Mouse (Mus musculus) MEL (cell line): ENCODE measurements around the gene Btbd11. TPM values are rescaled to one million over a fixed set of nuclear protein-coding genes. Genes with fewer than 3 reads are reported as not detected.

Experiments used
- DNase-seq: peaks from one replicate; pipeline ENCODE4 v3.0.0; 2011; ENCODE audit warnings: low read depth, low spot score
- H3K27ac ChIP-seq: 2 replicates; pipeline ENCODE4 v1.5.1; 2012; ENCODE audit warnings: low read depth, mild to moderate bottlenecking, control low read depth, low read length, moderate library complexity; ENCODE audit not compliant: control insufficient read depth
- H3K27me3 ChIP-seq, 2 experiments: fragments of 150-350 bp in 1 of 2; sonication (generic) in 1 of 2; 2 replicates each; pipeline ENCODE4 v1.6.1; 2012; ENCODE audit warnings: low read length in 2 of 2, mild to moderate bottlenecking in 2 of 2, improper control_type of control experiment in 1 of 2, moderate library complexity in 1 of 2; ENCODE audit not compliant: insufficient read depth in 2 of 2, control insufficient read depth in 1 of 2
- H3K36me3 ChIP-seq, 2 experiments: 2 replicates each; pipeline ENCODE4 v1.6.1; 2012 to 2014; ENCODE audit warnings: low read length in 2 of 2, improper control_type of control experiment in 1 of 2, inconsistent platforms in 1 of 2, mild to moderate bottlenecking in 1 of 2; ENCODE audit not compliant: insufficient read depth in 2 of 2, control insufficient read depth in 1 of 2
- H3K4me1 ChIP-seq, 2 experiments: fragments of 150-350 bp in 1 of 2; sonication (generic) in 1 of 2; 2 replicates each; pipeline ENCODE4 v1.6.1; 2012; ENCODE audit warnings: low read length in 2 of 2, improper control_type of control experiment in 1 of 2, mild to moderate bottlenecking in 1 of 2; ENCODE audit not compliant: insufficient read depth in 2 of 2, control insufficient read depth in 1 of 2
- H3K4me3 ChIP-seq, 2 experiments: fragments of 150-350 bp in 1 of 2; sonication (generic) in 1 of 2; 2 replicates each; pipeline ENCODE4 v1.5.1; 2012; ENCODE audit warnings: low read depth in 2 of 2, low read length in 2 of 2, mild to moderate bottlenecking in 2 of 2, moderate library complexity in 2 of 2, control low read depth in 1 of 2, improper control_type of control experiment in 1 of 2; ENCODE audit not compliant: control insufficient read depth in 1 of 2, insufficient read depth in 1 of 2
- H3K79me2 ChIP-seq: 2 replicates; pipeline ENCODE4 v1.6.1; 2012; ENCODE audit warnings: mild to moderate bottlenecking, low read length, moderate library complexity; ENCODE audit not compliant: control insufficient read depth, poor library complexity, insufficient read depth
- H3K9ac ChIP-seq: 2 replicates; pipeline ENCODE4 v1.6.1; 2012; ENCODE audit warnings: low read depth, mild to moderate bottlenecking, control low read depth, low read length, moderate library complexity; ENCODE audit not compliant: control insufficient read depth, poor library complexity, severe bottlenecking
- H3K9me3 ChIP-seq: fragments of 150-350 bp; sonication (generic); replicated peaks from 2 replicates; pipeline ENCODE4 v1.6.1; 2012; ENCODE audit warnings: mild to moderate bottlenecking, low read length, improper control_type of control experiment, moderate library complexity; ENCODE audit not compliant: insufficient read depth
- CTCF ChIP-seq, 3 experiments: IDR thresholded peaks in 2 of 3; conservative IDR thresholded peaks in 1 of 3; 2 replicates each; pipeline ENCODE4 v1.5.1; 2011 to 2012; ENCODE audit warnings: low read length in 3 of 3, low read depth in 2 of 3, mild to moderate bottlenecking in 2 of 3, improper control_type of control experiment in 1 of 3, inconsistent platforms in 1 of 3, mixed read lengths in 1 of 3, moderate library complexity in 1 of 3; ENCODE audit not compliant: control insufficient read depth in 1 of 3, insufficient read depth in 1 of 3, poor library complexity in 1 of 3, severe bottlenecking in 1 of 3
- ELF1 ChIP-seq: IDR thresholded peaks from 2 replicates; pipeline ENCODE4 v1.6.1; 2014; ENCODE audit warnings: low read depth, mild to moderate bottlenecking, inconsistent platforms, low read length, improper control_type of control experiment, moderate library complexity
- EP300 ChIP-seq, 2 experiments: IDR thresholded peaks; 2 replicates each; pipeline ENCODE4 v1.6.1; 2011; ENCODE audit warnings: improper control_type of control experiment in 2 of 2, low read length in 2 of 2, low read depth in 1 of 2, mild to moderate bottlenecking in 1 of 2
- ETS1 ChIP-seq: IDR thresholded peaks from 2 replicates; pipeline ENCODE4 v1.6.1; 2012; ENCODE audit warnings: low read depth, mild to moderate bottlenecking, inconsistent platforms, low read length, improper control_type of control experiment, moderate library complexity
- GABPA ChIP-seq: IDR thresholded peaks from 2 replicates; pipeline ENCODE4 v1.6.1; 2012; ENCODE audit warnings: low read depth, mild to moderate bottlenecking, inconsistent platforms, low read length, improper control_type of control experiment, moderate library complexity
- GATA1 ChIP-seq: IDR thresholded peaks from 2 replicates; pipeline ENCODE4 v1.6.1; 2011; ENCODE audit warnings: low read depth, low read length, improper control_type of control experiment
- MYB ChIP-seq: IDR thresholded peaks from 2 replicates; pipeline ENCODE4 v1.6.1; 2011; ENCODE audit warnings: mild to moderate bottlenecking, low read depth, low read length, improper control_type of control experiment
- MYC ChIP-seq: IDR thresholded peaks from 2 replicates; pipeline ENCODE4 v1.6.1; 2011; ENCODE audit warnings: low read depth, mild to moderate bottlenecking, low read length, improper control_type of control experiment, moderate library complexity
- NRF1 ChIP-seq: IDR thresholded peaks from 2 replicates; pipeline ENCODE4 v1.6.1; 2014; ENCODE audit warnings: low read depth, mild to moderate bottlenecking, inconsistent platforms, low read length, improper control_type of control experiment, moderate library complexity; ENCODE audit not compliant: poor library complexity, insufficient read depth, severe bottlenecking
- POLR2AphosphoS2 ChIP-seq: IDR thresholded peaks from 2 replicates; pipeline ENCODE4 v1.6.1; 2011; ENCODE audit warnings: low read length, improper control_type of control experiment
- RCOR1 ChIP-seq: IDR thresholded peaks from 2 replicates; pipeline ENCODE4 v1.6.1; 2012; ENCODE audit warnings: low read depth, mild to moderate bottlenecking, inconsistent platforms, low read length, improper control_type of control experiment
- SMC3 ChIP-seq: IDR thresholded peaks from 2 replicates; pipeline ENCODE4 v1.6.1; 2011; ENCODE audit warnings: low read depth, low read length, improper control_type of control experiment
- TAL1 ChIP-seq: IDR thresholded peaks from 2 replicates; pipeline ENCODE4 v1.6.1; 2012; ENCODE audit warnings: mild to moderate bottlenecking, inconsistent platforms, low read length, moderate library complexity, mixed read lengths
- TCF12 ChIP-seq: IDR thresholded peaks from 2 replicates; pipeline ENCODE4 v1.6.1; 2014; ENCODE audit warnings: low read depth, mild to moderate bottlenecking, inconsistent platforms, low read length, improper control_type of control experiment, moderate library complexity
- UBTF ChIP-seq: IDR thresholded peaks from 2 replicates; pipeline ENCODE4 v1.6.1; 2012; ENCODE audit warnings: low read depth, mild to moderate bottlenecking, inconsistent platforms, low read length, improper control_type of control experiment, moderate library complexity, borderline replicate concordance; ENCODE audit not compliant: insufficient read depth
- USF2 ChIP-seq, 2 experiments: IDR thresholded peaks; 2 replicates each; pipeline ENCODE4 v1.6.1; 2011 to 2012; ENCODE audit warnings: improper control_type of control experiment in 2 of 2, low read length in 2 of 2, borderline replicate concordance in 1 of 2, inconsistent platforms in 1 of 2, low read depth in 1 of 2, mild to moderate bottlenecking in 1 of 2; ENCODE audit not compliant: insufficient read depth in 1 of 2
- ZKSCAN1 ChIP-seq: IDR thresholded peaks from 2 replicates; pipeline ENCODE4 v1.6.1; 2012; ENCODE audit warnings: low read depth, mild to moderate bottlenecking, inconsistent platforms, low read length, improper control_type of control experiment, moderate library complexity
- ZMIZ1 ChIP-seq: IDR thresholded peaks from 2 replicates; pipeline ENCODE4 v1.6.1; 2012; ENCODE audit warnings: low read depth, mild to moderate bottlenecking, inconsistent platforms, low read length, improper control_type of control experiment, moderate library complexity
- polyA plus RNA-seq, 2 experiments: library from polyadenylated mRNA; stranded (reverse) in 1 of 2; unstranded in 1 of 2; fragments of >175 nt in 1 of 2; fragments of >200 nt in 1 of 2; gene quantifications; 2 replicates each; pipeline versions ENCODE4 v1.2.1 to v1.2.4; 2012; ENCODE audit warnings: low replicate concordance in 2 of 2, low read depth in 1 of 2; ENCODE audit not compliant: insufficient read length in 2 of 2, insufficient read depth in 1 of 2, missing spikeins in 1 of 2
- total RNA-seq: library from RNA; depleted of rRNA; stranded (reverse); fragments of 300-350 nt; gene quantifications from 2 replicates; pipeline ENCODE4 v1.2.3, GENCODE M21; 2012

Gene Btbd11
- total and polyA plus RNA-seq, 3 experiments, result not detected

GRCm38 (mm10) chr10:85517223-85518110, 130.9 kb downstream of the Btbd11 start:
- Histone ChIP-seq H3K9me3 (no peaks in the 10 kb centered on the region), H3K27ac (no peak overlapping the region), H3K27me3 (no peaks in the 10 kb centered on the region; a peak in 1 of 4 replicates), H3K79me2 (no peaks in the 10 kb centered on the region)
- no peak for TF ChIP-seq USF2 (IDR thresholded peaks at IDR 0.05; ENCODE audit: borderline replicate concordance in 1 of 2, insufficient read depth in 1 of 2, low read depth in 1 of 2, low read length in 2 of 2)
- no peak for TF ChIP-seq MYB
- TF ChIP-seq ZKSCAN1, result no peak
- TF ChIP-seq EP300 (IDR thresholded peaks at IDR 0.05; ENCODE audit: low read depth in 1 of 2, low read length in 2 of 2), result no peak
- TF ChIP-seq MYC, result no peak
- TF ChIP-seq NRF1, result no peak
- TF ChIP-seq TCF12, result no peak
- TF ChIP-seq SMC3, result no peak
- no peak for TF ChIP-seq ELF1
- no peak for TF ChIP-seq ETS1
- TF ChIP-seq, all 39 proteins: peak for 0
- no peak for DNase-seq
- H3K36me3 ChIP-seq, result no peaks in the 10 kb centered on the region
- no peak overlapping the region for H3K9ac ChIP-seq
- no peak overlapping the region for H3K4me3 ChIP-seq
- no peaks in the 10 kb centered on the region for H3K4me1 ChIP-seq

- H3K27me3 ChIP-seq, result no peaks in the 10 kb centered on the region; a peak in 1 of 4 replicates
- DNase-seq, result no peak
- H3K9ac ChIP-seq, result no peak overlapping the region
- H3K36me3 ChIP-seq, result no peaks in the 10 kb centered on the region
- no peak overlapping the region for H3K4me3 ChIP-seq
- H3K79me2 ChIP-seq, result no peaks in the 10 kb centered on the region
- no peaks in the 10 kb centered on the region for H3K4me1 ChIP-seq
- TF ChIP-seq CTCF (IDR thresholded peaks at IDR 0.05 in 2 of 3, conservative IDR thresholded peaks at IDR 0.05 in 1 of 3; ENCODE audit: control insufficient read depth in 1 of 3, insufficient read depth in 1 of 3, low read depth in 2 of 3, low read length in 3 of 3, poor library complexity in 1 of 3, severe bottlenecking in 1 of 3), result no peak
- TF ChIP-seq POLR2AphosphoS2, result no peak
- no peak for TF ChIP-seq EP300 (IDR thresholded peaks at IDR 0.05; ENCODE audit: low read depth in 1 of 2, low read length in 2 of 2)
- no peak for TF ChIP-seq TAL1
- TF ChIP-seq RCOR1, result no peak
- TF ChIP-seq ETS1, result no peak
- TF ChIP-seq ZKSCAN1, result no peak
- TF ChIP-seq ZMIZ1, result no peak
- no peak for TF ChIP-seq GATA1
- TF ChIP-seq GABPA, result no peak
- no peak for TF ChIP-seq UBTF
- TF ChIP-seq, all 39 proteins: peak for 0
- Histone ChIP-seq H3K27ac (no peak overlapping the region), H3K9me3 (no peaks in the 10 kb centered on the region)
These were observed 131.4 kb downstream of the Btbd11 start for GRCm38 (mm10) chr10:85518111-85518409.
